14 mouse cellular contexts compared by ENCODE assay signal in the genomic region with DNA sequence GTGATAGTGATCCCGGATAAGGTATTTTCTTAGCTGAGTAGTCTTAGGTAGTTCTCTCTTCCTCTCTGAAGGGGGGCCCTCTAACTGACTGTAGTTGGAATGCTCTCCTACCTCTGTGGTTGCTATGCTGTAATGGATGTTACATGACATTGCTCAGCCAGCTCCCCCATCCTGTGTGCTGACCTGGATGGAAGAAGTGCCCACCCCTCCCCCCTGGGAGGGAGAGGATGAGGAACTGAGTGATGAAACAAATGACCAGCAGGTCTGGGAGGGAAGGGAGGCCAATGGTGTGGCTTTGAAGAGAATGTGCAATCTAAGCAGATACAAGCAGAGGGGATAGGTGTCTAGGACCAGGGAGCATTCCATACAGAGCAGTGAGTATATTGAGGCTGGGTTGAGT.
"Had no signal": no experiment of that assay in that cellular context is flagged by ENCODE, and none has a peak within 500 bp of the region (broad histone marks: within the 10 kb centered on the region; RNA-seq: fewer than 3 reads in every experiment).

No protein-coding gene starts in this region.

- H3K27ac ChIP-seq: left cerebral cortex, adult 2 months; limb, embryonic 10.5 days; liver, embryonic 14.5 days; lung, embryonic 15.5 days; macrophage; midbrain, embryonic 10.5 days; neural tube, embryonic 12.5 days; stomach, postnatal 0 days had no signal

- DNase-seq: kidney, adult 8-10 months; kidney, postnatal 25 days; lung, postnatal 14 days; midbrain, embryonic 14.5 days; right cerebral cortex, postnatal 14 days had no signal

- ATAC-seq: intestine, postnatal 0 days had no signal

- H3K4me3 ChIP-seq: left cerebral cortex, adult 2 months; limb, embryonic 10.5 days; lung, embryonic 15.5 days; midbrain, embryonic 10.5 days; neural tube, embryonic 12.5 days had no signal

- H3K4me2 ChIP-seq: lung, embryonic 15.5 days; neural tube, embryonic 12.5 days had no signal

- H3K9me3 ChIP-seq: limb, embryonic 10.5 days; lung, embryonic 15.5 days; midbrain, embryonic 10.5 days; neural tube, embryonic 12.5 days had no signal

- H3K36me3 ChIP-seq: limb, embryonic 10.5 days; midbrain, embryonic 10.5 days; neural tube, embryonic 12.5 days had no signal

- H3K27me3 ChIP-seq: lung, embryonic 15.5 days; neural tube, embryonic 12.5 days had no signal

- H3K9ac ChIP-seq: liver, embryonic 14.5 days; lung, embryonic 15.5 days; neural tube, embryonic 12.5 days had no signal

- H3K4me1 ChIP-seq: lung, embryonic 15.5 days; midbrain, embryonic 10.5 days; neural tube, embryonic 12.5 days had no signal
